Mouse (Mus musculus) heart, embryonic 14.5 days (tissue): ENCODE measurements around the gene Cfdp1. TPM values are rescaled to one million over a fixed set of nuclear protein-coding genes. Genes with fewer than 3 reads are reported as not detected.
A peak's percentile ranks its signal among the peaks of the same experiment; 100 is the strongest.

ENCODE experiments used
- ATAC-seq: fragments of 200-750 bp; cut with Nextera tagmentation; 2 replicates; pipeline ENCODE4 v1.8.0; 2017; ENCODE audit warnings: low read depth, moderate TSS enrichment; ENCODE audit not compliant: insufficient number of reproducible peaks, insufficient read depth, low FRiP score
- H3K27ac ChIP-seq, 2 experiments: fragments of 200-500 bp in 1 of 2; fragments of 300-500 bp in 1 of 2; sonication (generic) in 1 of 2; replicated peaks in 1 of 2; 2 replicates each; pipeline ENCODE4 v1.5.1; 2012 to 2014; ENCODE audit warnings: low read depth in 2 of 2, low read length in 2 of 2, control low read depth in 1 of 2, mild to moderate bottlenecking in 1 of 2, mixed read lengths in 1 of 2; ENCODE audit not compliant: control insufficient read depth in 1 of 2, insufficient read depth in 1 of 2
- H3K27me3 ChIP-seq: fragments of 300-500 bp; sonication (generic); 2 replicates; pipeline ENCODE4 v1.6.1; 2014; ENCODE audit warnings: mild to moderate bottlenecking, low read length, control low read depth; ENCODE audit not compliant: control insufficient read depth, insufficient read depth
- H3K36me3 ChIP-seq: fragments of 300-500 bp; sonication (generic); 2 replicates; pipeline ENCODE4 v1.6.1; 2014; ENCODE audit warnings: mild to moderate bottlenecking, control low read depth, low read length, mixed read lengths; ENCODE audit not compliant: control insufficient read depth, insufficient read depth
- H3K4me1 ChIP-seq, 2 experiments: fragments of 200-500 bp in 1 of 2; fragments of 300-500 bp in 1 of 2; sonication (generic) in 1 of 2; 2 replicates each; pipeline ENCODE4 v1.6.1; 2012 to 2014; ENCODE audit warnings: low read length in 2 of 2, control low read depth in 1 of 2, mixed read lengths in 1 of 2; ENCODE audit not compliant: control insufficient read depth in 2 of 2, insufficient read depth in 2 of 2
- H3K4me2 ChIP-seq: fragments of 300-500 bp; sonication (generic); 2 replicates; pipeline ENCODE4 v1.6.1; 2014; ENCODE audit warnings: mild to moderate bottlenecking, low read length
- H3K4me3 ChIP-seq, 2 experiments: fragments of 200-500 bp in 1 of 2; fragments of 300-500 bp in 1 of 2; sonication (generic) in 1 of 2; 2 replicates each; pipeline ENCODE4 v1.5.1; 2012 to 2014; ENCODE audit warnings: low read length in 2 of 2, mild to moderate bottlenecking in 2 of 2, control low read depth in 1 of 2, low read depth in 1 of 2, moderate library complexity in 1 of 2; ENCODE audit not compliant: control insufficient read depth in 1 of 2, insufficient read depth in 1 of 2
- H3K9ac ChIP-seq: fragments of 300-500 bp; sonication (generic); 2 replicates; pipeline ENCODE4 v1.6.1; 2014; ENCODE audit warnings: mild to moderate bottlenecking, low read length
- H3K9me3 ChIP-seq: fragments of 300-500 bp; sonication (generic); 2 replicates; pipeline ENCODE4 v1.6.1; 2016; ENCODE audit warnings: low read length, control low read depth; ENCODE audit not compliant: control insufficient read depth
- WGBS: fragments of 180-500 bp; shearing (Covaris S2); extraction: QIAGEN DNeasy Blood & Tissue Kit; methylation state at CpG from one replicate; pipeline ENCODE4 v1.1.7; 2014; 5-methylcytosine and 5-hydroxymethylcytosine counted together
- polyA plus RNA-seq: library from polyadenylated mRNA; unstranded; fragments of >200 nt; fragmentation: Nextera tagmentation; extraction: Ambion mirVana; gene quantifications from 2 replicates; pipeline ENCODE4 v1.2.1, GENCODE M21; 2014

Gene Cfdp1
- polyA plus RNA-seq, 1 experiment from 2014 or later: 110 TPM

DNA sequence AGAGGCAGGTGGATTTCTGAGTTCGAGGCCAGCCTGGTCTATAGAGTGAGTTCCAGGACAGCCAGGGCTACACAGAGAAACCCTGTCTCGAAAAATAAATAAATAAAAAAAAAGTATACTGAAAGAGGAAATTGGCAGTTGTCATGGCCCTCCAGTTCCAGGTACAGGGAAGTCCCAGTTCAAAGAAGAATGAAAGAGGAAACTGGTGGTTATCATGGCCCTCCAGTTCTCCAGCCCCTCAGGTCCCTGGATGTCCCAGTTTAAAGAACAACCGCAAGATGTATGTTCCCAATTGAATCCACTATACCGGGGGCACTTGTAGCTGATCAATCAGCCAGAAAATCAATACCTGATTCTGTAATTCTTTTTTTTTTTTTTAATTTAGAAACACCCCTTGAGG, 77.6 kb downstream of the Cfdp1 start:
- Histone ChIP-seq H3K4me2 (no peak overlapping the region), H3K4me1 (peaks cover 25 to 61% of the 10 kb centered on the region in 2 experiments), H3K36me3 (peaks cover 21% of the 10 kb centered on the region), H3K9ac (no peak overlapping the region), H3K4me3 (no peak overlapping the region), H3K9me3 (no peaks in the 10 kb centered on the region), H3K27me3 (no peaks in the 10 kb centered on the region), H3K27ac (no peak overlapping the region)
- 93% methylated on average over 4 of the region's 4 CpGs for WGBS
- no peak for ATAC-seq

DNA sequence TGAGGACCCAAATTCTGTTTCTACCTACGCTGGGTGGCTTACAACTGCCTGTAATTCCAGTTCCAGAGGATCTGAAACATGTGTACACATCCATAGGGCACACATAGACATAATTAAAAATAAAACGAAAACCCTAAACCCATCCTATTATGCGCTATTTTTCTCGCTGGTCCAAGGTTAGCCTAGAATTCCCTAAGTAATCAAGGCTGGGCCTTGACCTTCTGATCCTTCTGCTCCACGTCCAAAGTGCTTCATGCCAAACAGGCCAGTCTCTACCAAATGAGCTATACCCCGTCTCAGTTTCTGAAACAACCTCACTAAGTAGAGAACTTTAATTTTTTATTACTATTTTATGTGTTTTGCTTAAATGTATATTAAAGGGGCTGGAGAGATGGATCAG, 78.3 kb downstream of the Cfdp1 start:
- no peak overlapping the region for H3K4me3 ChIP-seq
- no peak for ATAC-seq
- H3K4me2 ChIP-seq: no peak overlapping the region
- no peak overlapping the region for H3K9ac ChIP-seq
- peaks cover 27 to 68% of the 10 kb centered on the region in 2 experiments for H3K4me1 ChIP-seq
- H3K27me3 ChIP-seq: no peaks in the 10 kb centered on the region
- no peaks in the 10 kb centered on the region for H3K9me3 ChIP-seq
- H3K36me3 ChIP-seq: peaks cover 23% of the 10 kb centered on the region
- H3K27ac ChIP-seq: no peak overlapping the region
- 94% methylated on average over 6 of the region's 6 CpGs for WGBS

DNA sequence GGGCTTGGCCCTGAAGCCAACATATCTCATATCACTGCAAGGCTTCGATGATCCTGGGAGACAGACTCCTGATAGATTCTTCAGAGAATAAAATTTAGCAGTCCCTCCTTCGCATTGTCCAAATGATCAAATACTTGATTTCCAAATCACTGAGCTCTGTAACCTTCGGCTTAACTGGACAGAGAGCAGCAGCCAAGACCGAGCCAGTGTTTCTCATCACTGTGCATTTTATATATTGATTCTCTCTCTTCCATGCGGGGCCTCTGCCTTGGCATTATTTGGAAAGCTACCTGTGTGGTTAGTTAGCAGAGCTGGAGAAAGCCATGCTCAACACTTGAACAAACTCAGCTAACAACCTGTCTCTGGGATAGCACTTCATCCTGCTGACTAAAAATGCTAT, 80.6 kb downstream of the Cfdp1 start:
- Histone ChIP-seq H3K27ac (peak overlapping the region in 1 of 2 experiments; percentile 66; a peak in 2 of 4 replicates), H3K4me2 (no peak overlapping the region), H3K4me3 (no peak overlapping the region), H3K36me3 (peaks cover 24% of the 10 kb centered on the region), H3K9me3 (no peaks in the 10 kb centered on the region), H3K9ac (no peak overlapping the region), H3K4me1 (peaks cover 21 to 56% of the 10 kb centered on the region in 2 experiments), H3K27me3 (no peaks in the 10 kb centered on the region)
- 68% methylated on average over 5 of the region's 5 CpGs for WGBS
- ATAC-seq: no peak

DNA sequence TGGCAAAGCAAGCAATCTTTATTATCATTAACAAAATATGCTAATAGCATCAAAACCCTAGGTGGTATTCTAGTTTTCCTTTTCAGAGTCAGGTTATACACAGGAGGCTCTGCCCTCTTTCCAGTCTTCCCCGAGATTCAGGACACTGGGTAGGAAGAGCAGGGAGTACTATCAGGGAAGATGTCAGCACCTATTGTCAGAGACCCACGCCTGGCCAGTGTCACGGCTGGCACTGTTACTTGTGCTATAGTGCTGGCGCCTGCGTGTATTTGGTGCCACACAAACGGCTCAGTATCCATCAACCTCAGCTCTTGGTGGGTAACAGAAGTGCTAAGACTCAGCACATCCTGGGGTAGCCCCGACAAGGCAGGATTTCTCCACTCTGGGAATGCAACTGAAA, 81.0 kb downstream of the Cfdp1 start:
- Histone ChIP-seq H3K9me3 (no peaks in the 10 kb centered on the region), H3K9ac (no peak overlapping the region), H3K4me2 (no peak overlapping the region), H3K4me1 (peaks cover 21 to 52% of the 10 kb centered on the region in 2 experiments), H3K27me3 (no peaks in the 10 kb centered on the region), H3K36me3 (peaks cover 28% of the 10 kb centered on the region), H3K4me3 (no peak overlapping the region), H3K27ac (peak overlapping the region in 1 of 2 experiments; percentile 66; a peak in 2 of 4 replicates)
- no peak for ATAC-seq
- 18% methylated on average over 7 of the region's 7 CpGs for WGBS

DNA sequence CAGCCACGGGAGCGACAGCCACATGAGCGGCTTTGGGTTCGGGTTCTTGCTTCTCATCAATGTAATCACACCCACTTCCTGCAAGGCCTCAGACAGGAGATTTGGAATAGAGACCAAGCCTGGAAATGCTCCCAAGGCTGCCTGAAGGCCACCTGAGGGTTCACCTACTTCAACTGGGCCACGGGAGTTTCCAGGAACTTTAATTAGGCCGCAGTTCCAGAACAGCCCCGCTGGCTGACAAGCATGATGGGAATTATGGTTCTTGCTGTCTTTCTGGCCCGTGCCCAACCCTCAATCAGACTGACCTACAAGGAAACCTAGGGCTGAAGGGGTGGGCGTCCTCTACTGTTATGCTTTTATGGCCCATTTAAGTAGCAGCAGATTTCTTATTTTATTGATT, 82.0 kb downstream of the Cfdp1 start:
- Histone ChIP-seq H3K9me3 (no peaks in the 10 kb centered on the region), H3K36me3 (peaks cover 32% of the 10 kb centered on the region), H3K4me2 (no peak overlapping the region), H3K4me3 (no peak overlapping the region), H3K4me1 (peaks cover 21 to 50% of the 10 kb centered on the region in 2 experiments), H3K27ac (0 out of 4 replicates have a peak overlapping the region, but pooled peaks of 1 of the 2 experiments have one; percentile 24), H3K27me3 (no peaks in the 10 kb centered on the region), H3K9ac (no peak overlapping the region)
- no peak for ATAC-seq
- 77% methylated on average over 9 of the region's 9 CpGs for WGBS

DNA sequence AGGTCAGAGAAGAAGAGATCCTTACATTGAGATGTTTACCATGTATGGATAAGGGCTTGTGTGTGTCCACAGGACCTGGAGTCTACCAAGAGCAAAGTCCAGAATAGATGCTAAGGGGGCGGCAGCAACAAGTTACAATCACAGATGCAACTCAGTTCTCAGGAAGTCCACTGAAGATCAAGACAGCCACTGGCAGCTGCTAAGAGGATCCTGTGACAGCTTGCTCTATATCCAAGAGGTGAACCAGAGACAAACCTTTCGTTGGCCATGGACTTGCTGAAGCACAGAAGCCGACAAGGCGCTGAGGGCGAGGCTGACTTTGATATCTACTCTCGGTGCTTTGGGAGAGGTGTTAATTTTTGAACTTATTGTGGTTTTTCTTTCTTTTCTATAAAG, 82.5 kb downstream of the Cfdp1 start:
- Histone ChIP-seq H3K27me3 (no peaks in the 10 kb centered on the region), H3K4me3 (no peak overlapping the region), H3K9ac (no peak overlapping the region), H3K9me3 (no peaks in the 10 kb centered on the region), H3K36me3 (peaks cover 32% of the 10 kb centered on the region), H3K27ac (peak overlapping the region in 1 of 2 experiments; percentile 26; a peak in 1 of 4 replicates), H3K4me2 (no peak overlapping the region), H3K4me1 (peaks cover 21 to 50% of the 10 kb centered on the region in 2 experiments)
- 62% methylated on average over 6 of the region's 6 CpGs for WGBS
- ATAC-seq: no peak

DNA sequence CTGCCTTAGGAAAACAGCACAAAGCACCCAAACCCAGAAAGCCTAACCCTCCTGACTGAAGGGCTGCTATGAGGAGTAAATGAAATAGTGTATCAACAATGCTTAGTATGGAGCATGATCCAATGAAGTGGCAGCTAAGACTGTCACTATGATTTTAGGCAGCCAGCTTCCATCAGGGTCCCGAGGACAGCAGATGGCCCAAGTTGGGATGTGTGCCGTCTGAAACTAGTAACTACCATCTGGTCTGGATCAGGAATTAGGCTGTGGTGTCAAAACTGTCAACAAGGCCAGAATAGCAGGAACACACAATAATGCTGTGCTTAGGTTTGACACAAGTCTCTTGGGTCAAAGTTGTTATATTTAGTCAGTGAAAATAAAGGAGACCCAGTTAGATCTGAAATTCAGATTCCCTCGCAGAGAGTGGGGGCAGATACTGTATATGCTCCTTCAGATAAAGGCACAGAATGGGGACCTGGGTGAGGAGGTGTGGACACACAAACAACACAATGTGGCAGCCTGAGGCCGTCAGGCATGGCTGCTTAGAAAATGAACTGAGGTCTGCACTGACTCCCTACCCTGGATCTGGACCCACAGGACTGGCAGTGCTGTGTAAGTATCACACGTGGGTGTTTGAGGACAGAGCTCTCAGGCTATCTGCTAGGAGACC, 83.0 kb downstream of the Cfdp1 start:
- H3K9me3 ChIP-seq: no peaks in the 10 kb centered on the region
- H3K4me1 ChIP-seq: peaks cover 21 to 50% of the 10 kb centered on the region in 2 experiments
- peak overlapping the region in 1 of 2 experiments; percentile 26; a peak in 1 of 4 replicates for H3K27ac ChIP-seq
- WGBS: 41% methylated on average over 5 of the region's 5 CpGs
- H3K4me3 ChIP-seq: no peak overlapping the region
- no peak for ATAC-seq
- peaks cover 37% of the 10 kb centered on the region for H3K36me3 ChIP-seq
- H3K27me3 ChIP-seq: no peaks in the 10 kb centered on the region
- no peak overlapping the region for H3K4me2 ChIP-seq
- H3K9ac ChIP-seq: no peak overlapping the region
